Mouse (Mus musculus) midbrain, embryonic 11.5 days (tissue): ENCODE measurements around the gene F2rl1. TPM values are rescaled to one million over a fixed set of nuclear protein-coding genes. Genes with fewer than 3 reads are reported as not detected.

Experiments used
- ATAC-seq: fragments of 200-750 bp; cut with Nextera tagmentation; 2 replicates; pipeline ENCODE4 v1.8.0; 2017; ENCODE audit warnings: moderate TSS enrichment, moderate library complexity; ENCODE audit not compliant: low FRiP score
- DNase-seq: peaks from one replicate; pipeline ENCODE4 v3.0.0; 2015; ENCODE audit warnings: low spot score; ENCODE audit errors: missing footprints
- H3K27ac ChIP-seq: fragments of 300-500 bp; sonication (generic); 2 replicates; pipeline ENCODE4 v1.5.1; 2014; ENCODE audit warnings: low read depth, low read length
- H3K27me3 ChIP-seq: fragments of 300-500 bp; sonication (generic); 2 replicates; pipeline ENCODE4 v1.6.1; 2014; ENCODE audit warnings: mild to moderate bottlenecking, low read length, moderate library complexity, mixed read lengths; ENCODE audit not compliant: control insufficient read depth, insufficient read depth
- H3K36me3 ChIP-seq: fragments of 300-500 bp; sonication (generic); 2 replicates; pipeline ENCODE4 v1.6.1; 2014; ENCODE audit warnings: mild to moderate bottlenecking, low read length, moderate library complexity, mixed read lengths; ENCODE audit not compliant: control insufficient read depth, insufficient read depth
- H3K4me1 ChIP-seq: fragments of 300-500 bp; sonication (generic); 2 replicates; pipeline ENCODE4 v1.6.1; 2014; ENCODE audit warnings: low read length; ENCODE audit not compliant: control insufficient read depth, insufficient read depth
- H3K4me2 ChIP-seq: fragments of 300-500 bp; sonication (generic); 2 replicates; pipeline ENCODE4 v1.6.1; 2014; ENCODE audit warnings: mild to moderate bottlenecking, moderate library complexity
- H3K4me3 ChIP-seq: fragments of 300-500 bp; sonication (generic); 2 replicates; pipeline ENCODE4 v1.5.1; 2014; ENCODE audit warnings: low read depth, low read length
- H3K9ac ChIP-seq: fragments of 300-500 bp; sonication (generic); 2 replicates; pipeline ENCODE4 v1.6.1; 2014; ENCODE audit warnings: low read length
- H3K9me3 ChIP-seq: fragments of 300-500 bp; sonication (generic); 2 replicates; pipeline ENCODE4 v1.6.1; 2016; ENCODE audit warnings: low read length; ENCODE audit not compliant: control insufficient read depth
- WGBS: fragments of 180-500 bp; shearing (Covaris S2); extraction: QIAGEN DNeasy Blood & Tissue Kit; methylation state at CpG from one replicate; pipeline ENCODE4 v1.1.7; 2014; 5-methylcytosine and 5-hydroxymethylcytosine counted together
- polyA plus RNA-seq: library from polyadenylated mRNA; unstranded; fragments of >200 nt; fragmentation: Nextera tagmentation; extraction: Ambion mirVana; gene quantifications from 2 replicates; pipeline ENCODE4 v1.2.1, GENCODE M21; 2014

The F2rl1 gene
- polyA plus RNA-seq, 1 experiment from 2014 or later: 0.49 TPM

DNA sequence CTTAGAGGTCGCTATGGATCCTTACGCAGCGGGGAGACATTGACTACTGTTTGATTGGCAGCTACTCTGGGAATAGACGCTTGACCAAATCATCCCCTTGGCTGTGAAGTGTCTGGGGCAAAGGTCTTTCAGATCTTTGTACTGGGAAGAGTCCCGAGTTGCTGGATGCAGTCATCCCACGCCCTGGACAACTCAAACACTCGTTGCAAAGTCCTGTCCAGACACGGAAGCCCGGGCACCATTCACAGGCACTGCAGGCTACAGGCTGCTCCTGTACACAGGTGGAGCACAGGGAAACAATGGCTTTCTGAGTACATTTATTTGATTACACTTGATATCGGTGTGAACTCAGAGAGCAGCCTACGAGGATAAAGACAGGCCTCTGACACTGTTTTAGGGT is 33.7 kb downstream of the F2rl1 start:
- H3K4me3 ChIP-seq: no peak overlapping the region
- 55% methylated on average over 11 of the region's 11 CpGs for WGBS
- H3K36me3 ChIP-seq: no peaks in the 10 kb centered on the region
- H3K27ac ChIP-seq: no peak overlapping the region
- H3K9ac ChIP-seq: no peak overlapping the region
- ATAC-seq (no peak), DNase-seq (peak; percentile 45)
- no peaks in the 10 kb centered on the region for H3K27me3 ChIP-seq
- no peak overlapping the region for H3K4me2 ChIP-seq
- no peaks in the 10 kb centered on the region for H3K9me3 ChIP-seq
- peaks cover 3% of the 10 kb centered on the region; the same call in 1 of the 2 replicates for H3K4me1 ChIP-seq

DNA sequence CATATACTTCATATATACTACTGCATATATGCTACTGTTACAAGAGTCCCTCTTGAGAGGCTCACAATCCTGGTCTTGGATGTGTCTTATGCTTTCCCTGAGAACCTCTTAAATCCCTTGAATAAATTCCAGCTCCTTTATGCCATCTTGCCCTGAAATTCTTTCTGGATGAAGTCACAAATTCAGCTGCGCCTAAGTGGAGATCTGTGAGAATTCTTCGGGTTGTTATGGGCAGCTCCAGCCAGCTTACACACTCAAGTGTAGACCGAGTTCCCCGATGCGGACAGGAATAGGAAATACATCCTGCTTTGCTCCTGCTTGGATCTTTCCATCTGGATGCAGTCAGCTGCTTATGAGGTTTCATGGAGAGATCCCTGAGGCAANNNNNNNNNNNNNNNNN is 40.4 kb downstream of the F2rl1 start:
- Histone ChIP-seq H3K4me2 (no peak overlapping the region), H3K4me1 (no peaks in the 10 kb centered on the region), H3K9me3 (no peaks in the 10 kb centered on the region), H3K27me3 (no peaks in the 10 kb centered on the region), H3K4me3 (no peak overlapping the region), H3K9ac (no peak overlapping the region), H3K27ac (no peak overlapping the region), H3K36me3 (no peaks in the 10 kb centered on the region)
- WGBS: 44% methylated on average over 5 of the region's 5 CpGs
- DNase-seq: peak; percentile 81
- no peak for ATAC-seq

DNA sequence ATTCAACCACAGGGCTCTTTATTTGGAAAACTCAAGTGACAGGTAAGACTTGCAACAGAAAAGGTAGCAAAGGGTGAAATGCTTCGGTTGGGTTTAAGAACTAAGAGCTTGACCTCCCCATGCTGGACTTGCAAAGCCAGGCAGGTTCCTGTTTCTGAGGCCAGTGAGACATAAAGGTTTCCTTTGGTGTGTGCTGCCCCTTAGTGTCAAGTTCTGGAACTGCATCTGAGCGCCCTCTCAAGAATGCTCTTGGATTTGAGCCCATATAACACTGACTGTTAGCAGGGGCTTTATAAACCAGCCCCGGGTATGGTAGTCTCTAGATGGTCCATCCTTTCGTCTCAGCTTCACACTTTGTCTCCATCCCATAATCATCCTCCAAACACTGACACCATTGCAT is 43.6 kb downstream of the F2rl1 start:
- Histone ChIP-seq H3K36me3 (no peaks in the 10 kb centered on the region), H3K4me2 (no peak overlapping the region), H3K4me3 (no peak overlapping the region), H3K9me3 (no peaks in the 10 kb centered on the region), H3K9ac (no peak overlapping the region), H3K4me1 (no peaks in the 10 kb centered on the region), H3K27me3 (no peaks in the 10 kb centered on the region), H3K27ac (no peak overlapping the region)
- DNase-seq: peak; percentile 99
- peak; percentile 64 for ATAC-seq
- 22% methylated on average over 4 of the region's 4 CpGs for WGBS

DNA sequence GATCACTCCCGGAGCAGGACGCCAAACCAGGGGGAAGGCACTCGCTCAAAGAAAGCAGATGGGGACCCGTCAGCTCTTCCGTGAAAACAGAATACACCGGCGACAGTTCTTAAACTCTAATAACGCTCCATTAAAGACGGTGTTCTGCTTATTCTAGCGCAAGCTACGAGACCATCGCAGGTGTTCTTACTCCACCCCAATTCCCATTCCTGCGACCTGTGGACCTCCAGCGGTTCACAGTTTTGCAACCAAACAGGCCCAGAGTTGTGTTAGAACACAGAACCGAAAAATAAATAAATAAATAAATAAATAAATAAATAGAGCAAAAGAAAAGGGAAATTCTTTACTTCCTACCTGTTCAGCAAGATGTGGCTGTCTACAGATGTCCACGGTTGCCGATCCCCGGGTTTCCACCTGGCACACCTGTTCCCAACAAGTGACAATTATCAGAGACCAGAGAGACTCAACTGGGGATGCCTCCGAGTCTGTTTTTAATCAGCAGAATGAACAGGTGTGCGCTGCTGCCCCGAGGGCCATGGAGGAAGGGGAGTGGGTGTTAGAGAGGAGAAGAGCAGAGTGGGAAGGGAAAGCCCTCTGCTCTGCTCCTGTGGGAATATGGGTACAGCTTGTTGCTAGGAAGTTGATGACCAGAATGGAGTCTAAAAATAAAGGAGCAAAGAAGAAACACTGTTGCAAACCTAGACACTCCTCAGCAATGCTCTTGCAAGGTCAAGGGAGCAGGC is 46.2 kb downstream of the F2rl1 start, which contains the start of gene S100z:
Gene S100z (minus strand): TSS at position 51 of the 743 bp plus-strand sequence.
- Histone ChIP-seq H3K27me3 (no peaks in the 10 kb centered on the region), H3K9ac (no peak within 1 kb of the TSS), H3K27ac (no peak within 1 kb of the TSS), H3K4me3 (no peak within 1 kb of the TSS), H3K9me3 (no peaks in the 10 kb centered on the region), H3K4me1 (no peaks in the 10 kb centered on the region), H3K36me3 (no peaks in the 10 kb centered on the region), H3K4me2 (no peak within 1 kb of the TSS)
- no peak for ATAC-seq
- 88% methylated on average over 21 of the region's 21 CpGs for WGBS
- no peak for DNase-seq

DNA sequence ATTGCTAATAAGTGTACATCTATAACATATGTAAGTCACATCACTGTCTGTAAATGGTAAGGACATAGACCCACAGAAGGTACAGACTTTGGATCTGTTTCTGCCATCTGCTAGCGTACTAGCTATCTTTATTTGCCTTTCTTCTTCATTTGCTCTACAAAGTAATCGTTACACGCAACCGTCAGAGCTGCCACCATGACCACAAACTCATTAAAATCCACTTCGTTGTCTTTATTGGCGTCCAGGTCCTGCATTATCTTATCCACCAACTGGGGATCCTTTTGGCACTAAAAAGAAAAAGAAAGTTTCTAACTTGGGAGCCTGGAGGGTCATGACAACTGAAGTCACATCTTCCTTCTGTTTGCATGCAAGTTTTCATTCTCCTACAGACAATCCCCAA is 47.9 kb downstream of the F2rl1 start:
- no peak overlapping the region for H3K4me3 ChIP-seq
- H3K9ac ChIP-seq: no peak overlapping the region
- H3K9me3 ChIP-seq: no peaks in the 10 kb centered on the region
- H3K36me3 ChIP-seq: no peaks in the 10 kb centered on the region
- H3K4me1 ChIP-seq: no peaks in the 10 kb centered on the region
- DNase-seq (no peak), ATAC-seq (no peak)
- no peaks in the 10 kb centered on the region for H3K27me3 ChIP-seq
- no peak overlapping the region for H3K27ac ChIP-seq
- H3K4me2 ChIP-seq: no peak overlapping the region
- 85% methylated on average over 6 of the region's 6 CpGs for WGBS

DNA sequence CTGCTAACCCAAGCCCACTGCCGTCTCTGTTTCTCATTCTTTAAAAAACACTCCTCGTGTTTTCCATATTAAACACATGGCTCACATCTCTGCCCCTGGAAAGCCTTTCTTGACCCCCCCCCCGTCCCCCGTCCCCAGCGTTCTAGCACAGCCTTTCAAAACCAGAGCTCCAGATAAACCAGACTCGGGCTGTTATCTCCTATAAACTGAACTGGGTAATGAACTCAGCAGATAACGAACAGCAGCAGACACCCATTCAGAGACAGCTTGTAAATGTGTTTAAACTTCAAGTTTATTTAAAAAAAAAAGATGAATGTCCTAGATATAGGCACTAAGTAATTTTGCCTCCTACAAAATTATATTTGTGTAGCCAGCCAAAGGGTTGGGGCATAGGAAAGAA is 49.9 kb downstream of the F2rl1 start:
- Histone ChIP-seq H3K27ac (no peak overlapping the region), H3K4me1 (no peaks in the 10 kb centered on the region), H3K4me3 (no peak overlapping the region), H3K9ac (no peak overlapping the region), H3K9me3 (no peaks in the 10 kb centered on the region), H3K27me3 (no peaks in the 10 kb centered on the region), H3K4me2 (no peak overlapping the region), H3K36me3 (no peaks in the 10 kb centered on the region)
- DNase-seq (no peak), ATAC-seq (no peak)
- 81% methylated on average over 7 of the region's 7 CpGs for WGBS

DNA sequence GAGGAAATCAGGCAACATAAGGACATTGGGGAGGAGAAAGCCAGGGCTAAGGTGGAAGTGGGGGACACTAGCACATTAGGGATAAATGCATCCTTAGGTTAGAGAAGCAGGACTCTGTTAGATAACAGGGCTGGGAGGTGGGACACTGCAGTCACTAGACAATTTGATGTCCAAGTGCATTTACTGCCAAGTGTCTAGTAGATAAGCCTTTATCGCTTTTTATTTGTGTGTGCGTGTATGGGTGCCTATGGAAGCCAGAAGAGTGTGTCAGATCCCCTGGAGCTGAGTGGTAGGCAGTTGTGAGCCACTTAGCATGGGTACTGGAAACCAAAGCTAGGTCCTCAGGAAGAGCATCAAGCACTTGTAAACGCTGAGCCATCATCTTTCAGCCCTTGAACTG is 50.7 kb downstream of the F2rl1 start:
- 80% methylated on average over 3 of the region's 3 CpGs for WGBS
- Histone ChIP-seq H3K4me2 (no peak overlapping the region), H3K36me3 (no peaks in the 10 kb centered on the region), H3K4me3 (no peak overlapping the region), H3K27me3 (no peaks in the 10 kb centered on the region), H3K4me1 (no peaks in the 10 kb centered on the region), H3K9me3 (no peaks in the 10 kb centered on the region), H3K27ac (no peak overlapping the region), H3K9ac (no peak overlapping the region)
- no peak for ATAC-seq
- DNase-seq: no peak

DNA sequence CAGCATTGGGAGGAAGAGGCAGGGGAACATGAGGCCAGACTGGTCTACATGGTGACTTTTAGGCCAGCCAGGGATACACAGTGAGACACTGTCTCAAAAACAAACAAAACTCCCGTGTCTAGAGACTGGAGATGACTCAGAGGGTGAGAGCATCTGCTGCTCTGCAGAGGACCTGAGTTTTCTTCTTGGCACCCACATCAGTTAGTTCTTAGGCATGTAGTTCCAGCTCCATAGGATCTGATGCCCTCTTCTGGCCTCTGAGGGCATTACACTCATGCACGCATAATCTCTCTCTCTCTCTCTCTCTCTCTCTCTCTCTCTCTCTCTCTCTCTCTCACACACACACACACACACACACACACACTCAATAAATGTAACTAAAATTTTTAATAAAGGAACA is 54.1 kb downstream of the F2rl1 start:
- H3K27me3 ChIP-seq: no peaks in the 10 kb centered on the region
- no peak overlapping the region for H3K4me2 ChIP-seq
- no peak overlapping the region for H3K27ac ChIP-seq
- no peaks in the 10 kb centered on the region for H3K4me1 ChIP-seq
- H3K4me3 ChIP-seq: no peak overlapping the region
- DNase-seq: peak; percentile 84
- H3K36me3 ChIP-seq: no peaks in the 10 kb centered on the region
- WGBS: 56% methylated on average over 2 of the region's 2 CpGs
- no peaks in the 10 kb centered on the region for H3K9me3 ChIP-seq
- no peak overlapping the region for H3K9ac ChIP-seq
- no peak for ATAC-seq
